Mouse (Mus musculus) olfactory bulb, adult 2 months (tissue): Measurements from ENCODE around the gene Ak8.

Source experiments
- CTCF ChIP-seq: fragments of 200-500 bp; IDR thresholded peaks from 2 replicates; pipeline ENCODE4 v1.5.1; 2012; ENCODE audit warnings: low read depth, mild to moderate bottlenecking, low read length, moderate library complexity; ENCODE audit not compliant: insufficient read depth
- POLR2A ChIP-seq: fragments of 200-500 bp; IDR thresholded peaks from 2 replicates; pipeline ENCODE4 v1.6.1; 2012; ENCODE audit warnings: mild to moderate bottlenecking, low read depth, low read length, moderate library complexity; ENCODE audit not compliant: insufficient read depth

DNA sequence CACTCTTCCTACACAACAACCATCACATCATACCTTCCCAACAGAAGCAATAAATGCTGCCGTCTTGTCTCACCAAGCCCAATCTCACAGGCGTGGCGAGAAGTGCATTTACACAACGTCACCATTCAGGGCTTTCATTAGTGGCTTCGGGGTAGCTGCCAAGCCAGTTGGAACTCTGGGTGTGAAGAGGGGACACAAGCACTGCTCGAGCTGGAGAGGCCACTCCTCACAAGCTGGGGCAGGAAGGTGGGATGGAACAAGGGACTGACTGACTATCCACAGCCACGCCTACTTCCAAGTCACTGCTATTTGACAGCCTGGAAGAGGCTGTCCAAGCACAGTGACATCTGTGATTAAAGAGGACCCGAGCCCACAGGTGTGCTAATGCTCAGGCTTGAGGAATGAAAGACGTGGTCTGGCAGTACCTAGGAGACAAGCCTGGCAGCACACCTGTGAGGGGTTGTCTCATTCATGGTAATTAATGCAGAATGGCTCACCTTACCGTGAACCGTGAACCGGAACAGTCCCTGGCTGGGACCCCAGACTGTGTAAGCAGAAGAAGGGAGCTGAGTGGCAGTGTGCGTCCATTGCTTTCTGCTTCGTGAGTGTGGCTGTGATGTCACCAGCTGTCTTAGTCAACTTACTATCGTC, 46.8 kb downstream of the Ak8 start:
- TF ChIP-seq CTCF (no peak), POLR2A (no peak)
